Mouse (Mus musculus): ENCODE results near the gene Vps39. TPM values are rescaled to one million over a fixed set of nuclear protein-coding genes. Genes with fewer than 3 reads are reported as not detected.

Vps39 gene
- polyA plus RNA-seq, 1 experiment, result 11.4 TPM

DNA sequence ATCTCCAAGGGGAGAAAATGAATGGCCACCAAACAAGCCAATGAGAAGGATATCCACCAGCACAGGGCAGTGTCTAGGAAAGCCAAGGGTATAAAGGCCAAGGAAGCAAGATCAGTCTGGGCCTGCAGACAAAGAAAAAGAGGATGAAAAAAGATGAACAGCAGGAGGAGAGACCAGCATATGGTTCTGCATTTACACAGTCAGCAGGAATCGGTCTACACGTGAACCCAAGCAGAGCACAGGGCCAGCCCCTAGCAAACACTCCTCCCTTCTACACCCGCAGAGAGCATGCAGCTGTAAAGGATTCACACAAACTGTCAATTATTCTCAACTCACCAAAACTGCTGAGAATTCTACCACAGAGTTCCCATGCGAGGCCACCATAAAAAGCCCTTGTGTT, 20.9 kb upstream of the Vps39 start:
- H3K27me3 ChIP-seq (ENCODE audit: control insufficient read depth, insufficient read depth, low read length), result no peaks in the 10 kb centered on the region
- no peaks in the 10 kb centered on the region for H3K4me1 ChIP-seq (ENCODE audit: control insufficient read depth, insufficient read depth, low read length)
- H3K27ac ChIP-seq (ENCODE audit: control insufficient read depth, insufficient read depth, low read depth, low read length), result no peak overlapping the region
- H3K36me3 ChIP-seq (ENCODE audit: control insufficient read depth, insufficient read depth, low read length), result no peaks in the 10 kb centered on the region; the same call in none of the 2 replicates
- TF ChIP-seq CTCF (IDR thresholded peaks at IDR 0.05; ENCODE audit: control insufficient read depth, insufficient read depth, insufficient replicate concordance, low read depth, low read length) (no peak), POLR2A (IDR thresholded peaks at IDR 0.05; ENCODE audit: control insufficient read depth, low read depth, low read length) (no peak)
- no peak overlapping the region for H3K4me3 ChIP-seq (ENCODE audit: control insufficient read depth, low read depth, low read length)

DNA sequence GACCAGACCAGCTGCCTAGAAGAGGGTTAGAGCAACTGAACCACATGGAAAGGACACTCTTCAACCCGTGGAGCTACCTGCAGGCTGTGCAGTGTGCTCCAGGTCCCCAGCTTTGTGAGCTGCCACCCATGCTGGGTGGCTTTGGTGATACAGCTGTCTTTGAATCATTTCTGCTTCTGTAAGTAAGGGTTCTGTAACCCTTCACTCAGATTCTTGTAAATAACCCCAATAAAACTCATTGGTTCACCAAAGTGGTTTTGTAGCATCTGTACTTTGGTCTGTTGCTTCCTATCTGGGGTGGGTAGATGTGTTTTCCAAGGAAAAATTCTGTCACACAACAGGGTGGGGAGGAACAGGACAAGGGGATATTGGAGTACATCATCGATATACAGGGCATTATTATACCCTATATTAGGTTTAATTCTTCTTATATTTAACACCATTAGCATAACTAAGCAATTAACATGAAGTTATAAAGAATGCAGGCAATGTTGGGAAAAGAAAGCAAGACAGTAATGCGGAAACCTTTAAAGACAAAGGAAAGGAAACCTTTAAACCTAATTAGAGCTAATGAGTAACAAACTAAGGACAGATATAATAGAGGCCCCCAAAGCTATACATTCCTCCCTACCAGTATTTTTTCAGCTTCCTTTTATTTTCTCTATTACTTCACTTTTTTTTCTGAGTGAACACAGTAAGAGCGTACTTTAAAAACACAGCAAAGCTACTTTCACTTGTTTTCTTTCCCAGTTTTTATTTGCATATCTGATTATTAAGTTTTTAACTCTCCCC, 14.7 kb upstream of the Vps39 start:
- TF ChIP-seq POLR2A (IDR thresholded peaks at IDR 0.05; ENCODE audit: control insufficient read depth, low read depth, low read length), result no peak
- no peak for TF ChIP-seq CTCF (IDR thresholded peaks at IDR 0.05; ENCODE audit: control insufficient read depth, insufficient read depth, insufficient replicate concordance, low read depth, low read length)
- Histone ChIP-seq H3K27ac (ENCODE audit: control insufficient read depth, insufficient read depth, low read depth, low read length) (no peak overlapping the region), H3K4me3 (ENCODE audit: control insufficient read depth, low read depth, low read length) (no peak overlapping the region), H3K27me3 (ENCODE audit: control insufficient read depth, insufficient read depth, low read length) (no peaks in the 10 kb centered on the region), H3K36me3 (ENCODE audit: control insufficient read depth, insufficient read depth, low read length) (no peaks in the 10 kb centered on the region; the same call in none of the 2 replicates), H3K4me1 (ENCODE audit: control insufficient read depth, insufficient read depth, low read length) (no peaks in the 10 kb centered on the region)

DNA sequence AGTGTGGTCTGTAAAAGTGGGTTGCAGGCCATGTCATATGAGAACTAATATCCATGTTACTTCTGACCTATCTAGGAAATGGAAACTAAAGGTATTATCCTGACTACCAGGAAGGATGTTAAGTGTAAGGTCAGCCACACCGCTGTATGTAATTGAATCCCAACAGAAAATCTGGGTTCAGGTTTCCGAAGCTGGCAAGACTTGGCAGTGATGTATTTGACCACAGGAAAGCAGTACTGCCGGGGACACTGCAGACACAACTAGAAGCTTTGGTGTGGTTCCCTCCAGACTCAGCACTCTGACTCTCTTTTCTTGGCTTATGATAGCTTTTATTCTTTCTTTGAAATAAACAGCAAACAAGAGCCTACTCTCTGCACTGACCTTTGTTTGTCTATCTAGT, 13.6 kb upstream of the Vps39 start:
- no peak for TF ChIP-seq POLR2A (IDR thresholded peaks at IDR 0.05; ENCODE audit: control insufficient read depth, low read depth, low read length)
- no peak for TF ChIP-seq CTCF (IDR thresholded peaks at IDR 0.05; ENCODE audit: control insufficient read depth, insufficient read depth, insufficient replicate concordance, low read depth, low read length)
- H3K27ac ChIP-seq (ENCODE audit: control insufficient read depth, insufficient read depth, low read depth, low read length), result no peak overlapping the region
- H3K36me3 ChIP-seq (ENCODE audit: control insufficient read depth, insufficient read depth, low read length), result no peaks in the 10 kb centered on the region; the same call in none of the 2 replicates
- H3K4me1 ChIP-seq (ENCODE audit: control insufficient read depth, insufficient read depth, low read length), result no peaks in the 10 kb centered on the region
- H3K27me3 ChIP-seq (ENCODE audit: control insufficient read depth, insufficient read depth, low read length), result no peaks in the 10 kb centered on the region
- no peak overlapping the region for H3K4me3 ChIP-seq (ENCODE audit: control insufficient read depth, low read depth, low read length)

DNA sequence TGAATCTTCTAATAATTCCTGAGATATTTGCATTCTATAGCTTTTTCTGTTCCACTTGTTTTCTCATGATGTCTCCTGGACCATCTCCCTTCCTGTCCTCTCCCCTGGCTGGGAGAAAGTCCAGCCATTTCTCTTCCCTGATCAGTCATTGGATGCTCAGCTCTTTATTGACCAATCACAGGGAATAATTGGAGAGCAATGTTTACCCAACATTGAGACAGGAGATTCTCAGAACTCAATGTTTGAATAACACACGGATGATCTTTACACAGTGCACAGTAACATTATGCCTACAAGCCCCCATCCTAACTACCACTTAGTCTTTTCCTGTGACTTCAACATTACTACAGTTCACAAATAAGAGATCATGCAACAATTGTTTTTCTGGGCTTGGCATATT, 7.5 kb upstream of the Vps39 start:
- Histone ChIP-seq H3K36me3 (ENCODE audit: control insufficient read depth, insufficient read depth, low read length) (no peaks in the 10 kb centered on the region; the same call in 1 of the 2 replicates), H3K4me1 (ENCODE audit: control insufficient read depth, insufficient read depth, low read length) (no peaks in the 10 kb centered on the region), H3K27me3 (ENCODE audit: control insufficient read depth, insufficient read depth, low read length) (no peaks in the 10 kb centered on the region), H3K4me3 (ENCODE audit: control insufficient read depth, low read depth, low read length) (no peak overlapping the region), H3K27ac (ENCODE audit: control insufficient read depth, insufficient read depth, low read depth, low read length) (no peak overlapping the region)
- TF ChIP-seq CTCF (IDR thresholded peaks at IDR 0.05; ENCODE audit: control insufficient read depth, insufficient read depth, insufficient replicate concordance, low read depth, low read length), result no peak
- no peak for TF ChIP-seq POLR2A (IDR thresholded peaks at IDR 0.05; ENCODE audit: control insufficient read depth, low read depth, low read length)

DNA sequence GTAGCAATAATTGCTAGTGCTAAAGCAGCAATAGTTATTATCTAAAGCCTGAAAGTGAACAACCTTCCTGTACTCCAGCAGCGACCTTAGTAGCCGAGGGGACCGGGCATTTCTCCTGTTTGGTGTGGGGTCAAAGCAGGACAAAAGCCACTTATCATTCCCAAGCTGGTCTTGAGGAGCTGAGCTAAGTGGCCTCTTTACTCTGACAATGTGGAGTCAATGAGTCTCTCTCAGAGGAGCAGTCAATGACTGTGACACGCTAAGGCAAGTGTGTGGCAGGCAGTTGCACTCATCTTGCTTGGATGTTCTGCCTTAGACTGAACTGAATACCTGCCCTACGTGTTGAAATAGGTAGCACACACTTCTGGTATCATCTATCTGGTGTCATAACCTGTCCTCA, 1.6 kb downstream of the Vps39 start:
- Histone ChIP-seq H3K4me3 (ENCODE audit: control insufficient read depth, low read depth, low read length) (no peak overlapping the region), H3K36me3 (ENCODE audit: control insufficient read depth, insufficient read depth, low read length) (no peaks in the 10 kb centered on the region), H3K4me1 (ENCODE audit: control insufficient read depth, insufficient read depth, low read length) (peaks cover 2% of the 10 kb centered on the region; the same call in 1 of the 2 replicates), H3K27me3 (ENCODE audit: control insufficient read depth, insufficient read depth, low read length) (no peaks in the 10 kb centered on the region), H3K27ac (ENCODE audit: control insufficient read depth, insufficient read depth, low read depth, low read length) (no peak overlapping the region)
- TF ChIP-seq POLR2A (IDR thresholded peaks at IDR 0.05; ENCODE audit: control insufficient read depth, low read depth, low read length) (no peak), CTCF (IDR thresholded peaks at IDR 0.05; ENCODE audit: control insufficient read depth, insufficient read depth, insufficient replicate concordance, low read depth, low read length) (no peak)

DNA sequence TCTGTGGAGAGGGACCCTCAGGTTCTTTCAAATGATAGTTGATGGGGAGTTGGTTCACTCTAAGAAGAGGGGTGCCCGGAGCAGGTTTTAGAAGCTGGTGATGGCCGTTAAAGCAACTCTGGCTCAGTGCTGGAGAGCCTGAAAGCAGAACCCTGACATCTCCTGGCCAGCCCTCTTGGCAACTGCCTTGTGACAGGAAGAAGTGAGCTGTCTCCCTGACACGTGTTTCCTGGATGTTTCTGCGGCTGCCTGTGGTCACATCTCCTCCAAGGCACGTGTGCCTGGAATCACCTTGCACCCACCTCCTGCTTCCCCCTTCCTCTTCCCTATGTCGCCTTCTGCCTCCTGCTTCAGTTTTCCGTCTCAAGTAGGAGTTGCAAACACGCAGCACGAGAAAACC, 4.8 kb downstream of the Vps39 start:
- Histone ChIP-seq H3K27me3 (ENCODE audit: control insufficient read depth, insufficient read depth, low read length) (no peaks in the 10 kb centered on the region), H3K27ac (ENCODE audit: control insufficient read depth, insufficient read depth, low read depth, low read length) (no peak overlapping the region), H3K4me1 (ENCODE audit: control insufficient read depth, insufficient read depth, low read length) (no peaks in the 10 kb centered on the region), H3K4me3 (ENCODE audit: control insufficient read depth, low read depth, low read length) (no peak overlapping the region), H3K36me3 (ENCODE audit: control insufficient read depth, insufficient read depth, low read length) (no peaks in the 10 kb centered on the region)
- TF ChIP-seq CTCF (IDR thresholded peaks at IDR 0.05; ENCODE audit: control insufficient read depth, insufficient read depth, insufficient replicate concordance, low read depth, low read length) (no peak), POLR2A (IDR thresholded peaks at IDR 0.05; ENCODE audit: control insufficient read depth, low read depth, low read length) (no peak)

DNA sequence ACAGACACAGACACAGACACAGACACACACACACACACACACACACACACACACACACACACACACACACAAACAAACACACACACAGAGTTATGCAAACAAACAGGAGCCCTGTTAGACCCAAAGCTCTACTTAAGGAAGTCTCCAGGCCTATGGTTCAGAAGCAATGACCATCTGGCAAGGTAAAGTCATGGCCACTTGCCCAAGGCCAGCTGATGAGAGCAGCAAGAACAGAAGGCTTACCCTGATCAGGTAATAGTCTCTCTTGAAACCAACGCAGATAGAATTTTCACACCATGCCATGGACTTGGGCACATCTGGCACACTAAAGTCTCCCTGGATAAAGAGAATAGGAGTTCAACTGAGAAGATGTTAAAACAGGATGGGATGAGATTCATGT, 11.2 kb downstream of the Vps39 start:
- Histone ChIP-seq H3K36me3 (ENCODE audit: control insufficient read depth, insufficient read depth, low read length) (peaks cover 3% of the 10 kb centered on the region; the same call in 1 of the 2 replicates), H3K4me3 (ENCODE audit: control insufficient read depth, low read depth, low read length) (no peak overlapping the region), H3K27ac (ENCODE audit: control insufficient read depth, insufficient read depth, low read depth, low read length) (no peak overlapping the region), H3K27me3 (ENCODE audit: control insufficient read depth, insufficient read depth, low read length) (no peaks in the 10 kb centered on the region), H3K4me1 (ENCODE audit: control insufficient read depth, insufficient read depth, low read length) (no peaks in the 10 kb centered on the region)
- TF ChIP-seq POLR2A (IDR thresholded peaks at IDR 0.05; ENCODE audit: control insufficient read depth, low read depth, low read length) (no peak), CTCF (IDR thresholded peaks at IDR 0.05; ENCODE audit: control insufficient read depth, insufficient read depth, insufficient replicate concordance, low read depth, low read length) (no peak)

All from testis, adult 2 months (tissue).